Mouse (Mus musculus) lung, adult 2 months (tissue): ENCODE results near the gene Kansl3.

ENCODE experiments used
- CTCF ChIP-seq: fragments of 200-500 bp; IDR thresholded peaks from 2 replicates; pipeline ENCODE4 v1.5.1; 2011; ENCODE audit warnings: mild to moderate bottlenecking, low read length, control low read depth; ENCODE audit not compliant: insufficient read depth
- POLR2A ChIP-seq: fragments of 200-500 bp; IDR thresholded peaks from 2 replicates; pipeline ENCODE4 v1.6.1; 2011; ENCODE audit warnings: low read depth, mild to moderate bottlenecking, control low read depth, low read length, borderline replicate concordance; ENCODE audit errors: extremely low read depth

- TF ChIP-seq CTCF (no peak), POLR2A (no peak)
These were observed 60.5 kb downstream of the Kansl3 start for GRCm38 (mm10) chr1:36308451-36308901.
